Mouse (Mus musculus): Measurements from ENCODE around the gene Hfm1. TPM values are rescaled to one million over a fixed set of nuclear protein-coding genes. Genes with fewer than 3 reads are reported as not detected.

Gene Hfm1
- 5.4 and 5.9 TPM in 2 replicates for polyA plus RNA-seq (2014; fragmentation: Nextera tagmentation; extraction: Ambion mirVana)

GRCm38 (mm10) chr5:106925488-106926368 lies at the start of gene Hfm1:
Hfm1 (minus strand) TSS chr5:106926321.
- H3K9ac ChIP-seq (ENCODE audit: low read length) = peak within 1 kb of the TSS; percentile 83
- H3K27me3 ChIP-seq (ENCODE audit: control insufficient read depth, insufficient read depth, low read length) = no peaks in the 10 kb centered on the region
- peak within 1 kb of the TSS; percentile 64 for H3K4me3 ChIP-seq (ENCODE audit: low read depth, low read length)
- ATAC-seq (replicated peaks; ENCODE audit: low FRiP score) = peak; percentile 97
- H3K4me2 ChIP-seq (ENCODE audit: low read depth, low read length, severe bottlenecking) = peak within 1 kb of the TSS; percentile 74
- 1% methylated on average over 58 of the region's 76 CpGs for WGBS
- H3K27ac ChIP-seq (ENCODE audit: low read depth, low read length) = 0 out of 2 replicates have a peak within 1 kb of the TSS, but pooled peaks have one; percentile 5
- peak; percentile 88 for DNase-seq (ENCODE audit: low spot score)
- no peaks in the 10 kb centered on the region for H3K4me1 ChIP-seq (replicated peaks; ENCODE audit: control insufficient read depth, insufficient read depth, low read length)
- no peaks in the 10 kb centered on the region for H3K9me3 ChIP-seq (ENCODE audit: control insufficient read depth, low read length)
- no peaks in the 10 kb centered on the region for H3K36me3 ChIP-seq (ENCODE audit: control insufficient read depth, insufficient read depth, low read length)

- Histone ChIP-seq H3K4me2 (ENCODE audit: low read depth, low read length, severe bottlenecking) (no peak overlapping the region), H3K4me3 (ENCODE audit: low read depth, low read length) (no peak overlapping the region), H3K9me3 (ENCODE audit: control insufficient read depth, low read length) (no peaks in the 10 kb centered on the region), H3K4me1 (replicated peaks; ENCODE audit: control insufficient read depth, insufficient read depth, low read length) (no peaks in the 10 kb centered on the region), H3K27ac (ENCODE audit: low read depth, low read length) (no peak overlapping the region), H3K36me3 (ENCODE audit: control insufficient read depth, insufficient read depth, low read length) (peaks cover 8% of the 10 kb centered on the region; the same call in 1 of the 2 replicates), H3K27me3 (ENCODE audit: control insufficient read depth, insufficient read depth, low read length) (no peaks in the 10 kb centered on the region), H3K9ac (ENCODE audit: low read length) (no peak overlapping the region)
- 93% methylated on average over 7 of the region's 7 CpGs for WGBS
- ATAC-seq (replicated peaks; ENCODE audit: low FRiP score) (no peak), DNase-seq (ENCODE audit: low spot score) (no peak)
Measured at GRCm38 (mm10) chr5:106973883-106974282, 47.8 kb upstream of the Hfm1 start.

- no peak for ATAC-seq (replicated peaks; ENCODE audit: low FRiP score)
- no peaks in the 10 kb centered on the region; the same call in 1 of the 2 replicates for H3K36me3 ChIP-seq (ENCODE audit: control insufficient read depth, insufficient read depth, low read length)
Measured at GRCm38 (mm10) chr5:106967578-106967977, 41.5 kb upstream of the Hfm1 start.

GRCm38 (mm10) chr5:106966443-106966842 lies 40.3 kb upstream of the Hfm1 start:
- Histone ChIP-seq H3K4me1 (replicated peaks; ENCODE audit: control insufficient read depth, insufficient read depth, low read length) (0 out of 2 replicates have a peak, but pooled peaks cover 4% of the 10 kb centered on the region), H3K4me3 (ENCODE audit: low read depth, low read length) (no peak overlapping the region), H3K27me3 (ENCODE audit: control insufficient read depth, insufficient read depth, low read length) (no peaks in the 10 kb centered on the region), H3K9ac (ENCODE audit: low read length) (no peak overlapping the region), H3K4me2 (ENCODE audit: low read depth, low read length, severe bottlenecking) (no peak overlapping the region), H3K36me3 (ENCODE audit: control insufficient read depth, insufficient read depth, low read length) (no peaks in the 10 kb centered on the region; the same call in 1 of the 2 replicates), H3K9me3 (ENCODE audit: control insufficient read depth, low read length) (no peaks in the 10 kb centered on the region), H3K27ac (ENCODE audit: low read depth, low read length) (no peak overlapping the region)
- WGBS = 96% methylated on average over 3 of the region's 3 CpGs
- no peak for DNase-seq (ENCODE audit: low spot score)
- ATAC-seq (replicated peaks; ENCODE audit: low FRiP score) = no peak

More at GRCm38 (mm10) chr5:106967578-106967977, 41.5 kb upstream of the Hfm1 start:
- WGBS = 84% methylated on average over 1 of the region's 1 CpGs
- Histone ChIP-seq H3K9me3 (ENCODE audit: control insufficient read depth, low read length) (no peaks in the 10 kb centered on the region), H3K9ac (ENCODE audit: low read length) (no peak overlapping the region), H3K4me1 (replicated peaks; ENCODE audit: control insufficient read depth, insufficient read depth, low read length) (0 out of 2 replicates have a peak, but pooled peaks cover 4% of the 10 kb centered on the region), H3K27ac (ENCODE audit: low read depth, low read length) (no peak overlapping the region), H3K4me3 (ENCODE audit: low read depth, low read length) (no peak overlapping the region), H3K4me2 (ENCODE audit: low read depth, low read length, severe bottlenecking) (no peak overlapping the region), H3K27me3 (ENCODE audit: control insufficient read depth, insufficient read depth, low read length) (no peaks in the 10 kb centered on the region)
- DNase-seq (ENCODE audit: low spot score) = no peak

- ATAC-seq (replicated peaks; ENCODE audit: low FRiP score) (peak; percentile 89), DNase-seq (ENCODE audit: low spot score) (no peak)
- Histone ChIP-seq H3K27ac (ENCODE audit: low read depth, low read length) (peak overlapping the region; percentile 55), H3K27me3 (ENCODE audit: control insufficient read depth, insufficient read depth, low read length) (no peaks in the 10 kb centered on the region), H3K9ac (ENCODE audit: low read length) (peak overlapping the region; percentile 92), H3K36me3 (ENCODE audit: control insufficient read depth, insufficient read depth, low read length) (no peaks in the 10 kb centered on the region), H3K4me2 (ENCODE audit: low read depth, low read length, severe bottlenecking) (peak overlapping the region; percentile 58), H3K9me3 (ENCODE audit: control insufficient read depth, low read length) (no peaks in the 10 kb centered on the region), H3K4me1 (replicated peaks; ENCODE audit: control insufficient read depth, insufficient read depth, low read length) (0 out of 2 replicates have a peak, but pooled peaks cover 4% of the 10 kb centered on the region), H3K4me3 (ENCODE audit: low read depth, low read length) (peak overlapping the region; percentile 86)
- under 1% methylated on average over 41 of the region's 41 CpGs for WGBS
Measured at GRCm38 (mm10) chr5:106964513-106965014, 38.4 kb upstream of the Hfm1 start.

GRCm38 (mm10) chr5:106963584-106964512 lies 37.7 kb upstream of the Hfm1 start, which contains the start of gene Cdc7:
Cdc7 (plus strand) TSS chr5:106964322.
- Histone ChIP-seq H3K9ac (ENCODE audit: low read length) (peak within 1 kb of the TSS; percentile 92), H3K4me3 (ENCODE audit: low read depth, low read length) (peak within 1 kb of the TSS; percentile 86), H3K4me2 (ENCODE audit: low read depth, low read length, severe bottlenecking) (peak within 1 kb of the TSS; percentile 58), H3K27me3 (ENCODE audit: control insufficient read depth, insufficient read depth, low read length) (no peaks in the 10 kb centered on the region), H3K9me3 (ENCODE audit: control insufficient read depth, low read length) (no peaks in the 10 kb centered on the region), H3K36me3 (ENCODE audit: control insufficient read depth, insufficient read depth, low read length) (no peaks in the 10 kb centered on the region), H3K27ac (ENCODE audit: low read depth, low read length) (peak within 1 kb of the TSS; percentile 55), H3K4me1 (replicated peaks; ENCODE audit: control insufficient read depth, insufficient read depth, low read length) (0 out of 2 replicates have a peak, but pooled peaks cover 4% of the 10 kb centered on the region)
- WGBS = 6% methylated on average over 54 of the region's 54 CpGs
- DNase-seq (ENCODE audit: low spot score) (peak; percentile 97), ATAC-seq (replicated peaks; ENCODE audit: low FRiP score) (peak; percentile 93)

GRCm38 (mm10) chr5:106960451-106960850 lies 34.3 kb upstream of the Hfm1 start:
- Histone ChIP-seq H3K27ac (ENCODE audit: low read depth, low read length) (no peak overlapping the region), H3K36me3 (ENCODE audit: control insufficient read depth, insufficient read depth, low read length) (no peaks in the 10 kb centered on the region), H3K9ac (ENCODE audit: low read length) (no peak overlapping the region), H3K4me1 (replicated peaks; ENCODE audit: control insufficient read depth, insufficient read depth, low read length) (0 out of 2 replicates have a peak, but pooled peaks cover 2% of the 10 kb centered on the region), H3K9me3 (ENCODE audit: control insufficient read depth, low read length) (no peaks in the 10 kb centered on the region), H3K27me3 (ENCODE audit: control insufficient read depth, insufficient read depth, low read length) (no peaks in the 10 kb centered on the region), H3K4me2 (ENCODE audit: low read depth, low read length, severe bottlenecking) (no peak overlapping the region), H3K4me3 (ENCODE audit: low read depth, low read length) (no peak overlapping the region)
- DNase-seq (ENCODE audit: low spot score) (no peak), ATAC-seq (replicated peaks; ENCODE audit: low FRiP score) (no peak)
- 87% methylated on average over 2 of the region's 2 CpGs for WGBS

GRCm38 (mm10) chr5:106959031-106959430 lies 32.9 kb upstream of the Hfm1 start:
- Histone ChIP-seq H3K27ac (ENCODE audit: low read depth, low read length) (no peak overlapping the region), H3K27me3 (ENCODE audit: control insufficient read depth, insufficient read depth, low read length) (no peaks in the 10 kb centered on the region), H3K4me1 (replicated peaks; ENCODE audit: control insufficient read depth, insufficient read depth, low read length) (0 out of 2 replicates have a peak, but pooled peaks cover 2% of the 10 kb centered on the region), H3K4me3 (ENCODE audit: low read depth, low read length) (no peak overlapping the region), H3K9ac (ENCODE audit: low read length) (no peak overlapping the region), H3K36me3 (ENCODE audit: control insufficient read depth, insufficient read depth, low read length) (no peaks in the 10 kb centered on the region), H3K9me3 (ENCODE audit: control insufficient read depth, low read length) (no peaks in the 10 kb centered on the region; the same call in 1 of the 2 replicates), H3K4me2 (ENCODE audit: low read depth, low read length, severe bottlenecking) (no peak overlapping the region)
- no peak for DNase-seq (ENCODE audit: low spot score)
- WGBS = 84% methylated on average over 3 of the region's 3 CpGs
- ATAC-seq (replicated peaks; ENCODE audit: low FRiP score) = no peak
